8 mouse cellular contexts compared by ENCODE assay signal in genomic region chr4:40853565-40854386, GRCm38 (mm10). TPM values are rescaled to one million over a fixed set of nuclear protein-coding genes. Genes with fewer than 3 reads are reported as not detected.
DNase-seq lines count a peak whose midpoint lies in the region; ATAC-seq lines count a peak whose summit lies in the region.

B4galt1 (minus strand) TSS chr4:40854005.

- no peaks in the 10 kb centered on the region for H3K27me3 ChIP-seq in hindbrain, embryonic 12.5 days

- H3K9ac ChIP-seq in hindbrain, embryonic 12.5 days, result peak within 1 kb of the TSS; percentile 84

- WGBS in hindbrain, embryonic 12.5 days, result 1% methylated on average over 81 of the region's 83 CpGs

- no peaks in the 10 kb centered on the region for H3K36me3 ChIP-seq in hindbrain, embryonic 12.5 days

- H3K4me3 ChIP-seq in hindbrain, embryonic 12.5 days, result peak within 1 kb of the TSS; percentile 77

- peak within 1 kb of the TSS; percentile 81 for H3K4me2 ChIP-seq in hindbrain, embryonic 12.5 days (replicated peaks)

- peak within 1 kb of the TSS; percentile 90 for H3K27ac ChIP-seq in hindbrain, embryonic 12.5 days

- DNase-seq in Muller cell, postnatal 12 days (ENCODE audit: inconsistent ontology term), result peak; percentile 100
- DNase-seq in cerebellum, adult 9-11 months, result peak; percentile 92
- DNase-seq in frontal cortex, postnatal 10 days (ENCODE audit: low spot score in 2 of 2), result peak; percentile 92 to 96
- DNase-seq in layer of hippocampus, postnatal 14 days (ENCODE audit: low spot score in 2 of 2), result peak; percentile 92 to 96
- peak; percentile 100 for DNase-seq in lung, postnatal 14 days
- peak; percentile 95 for DNase-seq in retina, adult 2 months (ENCODE audit: low read depth, low spot score)
- DNase-seq in thymus, postnatal 36 days, result peak; percentile 99 to 100

- peak; percentile 96 for ATAC-seq in hindbrain, embryonic 12.5 days (ENCODE audit: low FRiP score)

- H3K4me1 ChIP-seq in hindbrain, embryonic 12.5 days, result peaks cover 31% of the 10 kb centered on the region

- H3K9me3 ChIP-seq in hindbrain, embryonic 12.5 days (replicated peaks), result no peaks in the 10 kb centered on the region

RNA-seq across cellular contexts. Expression of gene B4galt1, which starts in this region (rescaled TPM):
- 20.3 and 21.5 TPM in 2 replicates for polyA plus RNA-seq in hindbrain, embryonic 12.5 days (2016; fragmentation: Nextera tagmentation; extraction: Ambion mirVana)
- 1 to 10 TPM; 6.2 to 8.5 TPM for total RNA-seq in layer of hippocampus, postnatal 14 days (2021)

Comparison
In these comparisons a context has a peak if more than half of its experiments do, and no peak if none do; other contexts are left out.
1. Peak in every context shown above with its lines: DNase-seq, ATAC-seq, H3K4me3 ChIP-seq and H3K27ac ChIP-seq.